Mouse (Mus musculus) thymus, adult 18-20 months (tissue): Measurements from ENCODE around the gene Wnt3.
"Not testable (repeated sequence)": the region's sequence is repeated elsewhere in the genome, so short reads cannot be mapped to it uniquely, and the experiment has no call there.

ENCODE experiments used
- DNase-seq, 2 experiments: peaks; one replicate each; pipeline ENCODE4 v3.0.0; 2022; ENCODE audit warnings: mixed read lengths in 2 of 2

Gene Wnt3

GRCm38 (mm10) chr11:103773387-103774227 is at the start of gene Wnt3:
Gene Wnt3 (plus strand): TSS chr11:103774150.
- DNase-seq = no peak

- no peak for DNase-seq
These were observed 49.6 kb upstream of the Wnt3 start for GRCm38 (mm10) chr11:103724331-103724771.

- no peak for DNase-seq
These were observed 44.5 kb upstream of the Wnt3 start for GRCm38 (mm10) chr11:103729282-103729985.

GRCm38 (mm10) chr11:103731594-103731993 is 42.4 kb upstream of the Wnt3 start:
- DNase-seq = no peak

GRCm38 (mm10) chr11:103732306-103732705 is 41.6 kb upstream of the Wnt3 start:
- DNase-seq = no peak

GRCm38 (mm10) chr11:103733069-103733468 is 40.9 kb upstream of the Wnt3 start:
- DNase-seq = no peak

GRCm38 (mm10) chr11:103733961-103734360 is 40.0 kb upstream of the Wnt3 start:
- DNase-seq = no peak

- DNase-seq = no peak
These were observed 39.4 kb upstream of the Wnt3 start for GRCm38 (mm10) chr11:103734411-103735045.

- DNase-seq = no peak
These were observed 38.7 kb upstream of the Wnt3 start for GRCm38 (mm10) chr11:103735046-103735781.

- no peak for DNase-seq
These were observed 24.5 kb upstream of the Wnt3 start, which contains the start of gene Wnt9b for GRCm38 (mm10) chr11:103749306-103750089. Gene Wnt9b (minus strand): TSS chr11:103749821.

GRCm38 (mm10) chr11:103750612-103751011 is 23.3 kb upstream of the Wnt3 start:
- no peak for DNase-seq

- DNase-seq = no peak
These were observed 15.9 kb upstream of the Wnt3 start for GRCm38 (mm10) chr11:103758054-103758453.

- peak; percentile 16 to 20 for DNase-seq
These were observed 15.2 kb upstream of the Wnt3 start for GRCm38 (mm10) chr11:103758706-103759105.

- no peak for DNase-seq
These were observed 13.8 kb upstream of the Wnt3 start for GRCm38 (mm10) chr11:103760101-103760500.

- DNase-seq = not testable (repeated sequence)
These were observed 13.1 kb upstream of the Wnt3 start for GRCm38 (mm10) chr11:103760891-103761290.

- DNase-seq = no peak
These were observed 10.4 kb upstream of the Wnt3 start for GRCm38 (mm10) chr11:103763410-103764163.

- no peak for DNase-seq
These were observed 9.3 kb upstream of the Wnt3 start for GRCm38 (mm10) chr11:103764601-103765000.

GRCm38 (mm10) chr11:103765556-103766011 is 8.4 kb upstream of the Wnt3 start:
- no peak for DNase-seq

- DNase-seq = no peak
These were observed 2.7 kb upstream of the Wnt3 start for GRCm38 (mm10) chr11:103771160-103771817.
